Mouse (Mus musculus): ENCODE measurements around the gene Jpt2. TPM values are rescaled to one million over a fixed set of nuclear protein-coding genes. Genes with fewer than 3 reads are reported as not detected.

Jpt2 gene
- total and polyA plus RNA-seq, 2 experiments from 2014 or later: 61.2 to 68.5 TPM

GRCm38 (mm10) chr17:24937266-24937665 is 23.2 kb downstream of the Jpt2 start:
- Histone ChIP-seq H3K36me3 (ENCODE audit: insufficient read depth, low read length) (no peaks in the 10 kb centered on the region), H3K27ac (peak overlapping the region; percentile 92), H3K27me3 (ENCODE audit: insufficient read depth, low read length) (no peaks in the 10 kb centered on the region), H3K9me3 (ENCODE audit: low read length) (no peaks in the 10 kb centered on the region), H3K4me2 (ENCODE audit: low read depth, low read length) (peak overlapping the region; percentile 77), H3K4me3 (ENCODE audit: low read length) (peak overlapping the region; percentile 83), H3K4me1 (ENCODE audit: insufficient read depth, low read length) (peaks cover 13% of the 10 kb centered on the region), H3K9ac (replicated peaks; ENCODE audit: low read length) (peak overlapping the region; percentile 83)
- DNase-seq (ENCODE audit: low spot score) (no peak), ATAC-seq (no peak)
- WGBS: 44% methylated on average over 6 of the region's 6 CpGs
- peak; percentile 46 for TF ChIP-seq CTCF (IDR thresholded peaks at IDR 0.05; ENCODE audit: low read depth)

- DNase-seq (ENCODE audit: low spot score): peak; percentile 97
- peak within 1 kb of the TSS; percentile 92 for H3K27ac ChIP-seq
- H3K36me3 ChIP-seq (ENCODE audit: insufficient read depth, low read length): no peaks in the 10 kb centered on the region
- WGBS: under 1% methylated on average over 78 of the region's 78 CpGs
- H3K9ac ChIP-seq (replicated peaks; ENCODE audit: low read length): peak within 1 kb of the TSS; percentile 83
- no peaks in the 10 kb centered on the region for H3K27me3 ChIP-seq (ENCODE audit: insufficient read depth, low read length)
- peak within 1 kb of the TSS; percentile 83 for H3K4me3 ChIP-seq (ENCODE audit: low read length)
- H3K4me1 ChIP-seq (ENCODE audit: insufficient read depth, low read length): peaks cover 13% of the 10 kb centered on the region
- peak; percentile 98 for ATAC-seq
- peak; percentile 32 for TF ChIP-seq CTCF (IDR thresholded peaks at IDR 0.05; ENCODE audit: low read depth)
- peak within 1 kb of the TSS; percentile 77 for H3K4me2 ChIP-seq (ENCODE audit: low read depth, low read length)
- no peaks in the 10 kb centered on the region for H3K9me3 ChIP-seq (ENCODE audit: low read length)
These were observed 23.9 kb downstream of the Jpt2 start, which contains the start of gene Mapk8ip3 for GRCm38 (mm10) chr17:24936259-24937237. Gene Mapk8ip3, minus strand, starts transcription at chr17:24936977.

- H3K36me3 ChIP-seq (ENCODE audit: insufficient read depth, low read length): no peaks in the 10 kb centered on the region
- H3K9me3 ChIP-seq (ENCODE audit: low read length): no peaks in the 10 kb centered on the region
- peaks cover 13% of the 10 kb centered on the region for H3K4me1 ChIP-seq (ENCODE audit: insufficient read depth, low read length)
- TF ChIP-seq CTCF (IDR thresholded peaks at IDR 0.05; ENCODE audit: low read depth): no peak
- ATAC-seq (no peak), DNase-seq (ENCODE audit: low spot score) (no peak)
- no peaks in the 10 kb centered on the region for H3K27me3 ChIP-seq (ENCODE audit: insufficient read depth, low read length)
- peak overlapping the region; percentile 83 for H3K9ac ChIP-seq (replicated peaks; ENCODE audit: low read length)
- peak overlapping the region; percentile 83 for H3K4me3 ChIP-seq (ENCODE audit: low read length)
- H3K27ac ChIP-seq: no peak overlapping the region
- peak overlapping the region; percentile 77 for H3K4me2 ChIP-seq (ENCODE audit: low read depth, low read length)
These were observed 24.8 kb downstream of the Jpt2 start for GRCm38 (mm10) chr17:24935666-24936065.

GRCm38 (mm10) chr17:24934926-24935325 is 25.6 kb downstream of the Jpt2 start:
- H3K4me1 ChIP-seq (ENCODE audit: insufficient read depth, low read length): peaks cover 13% of the 10 kb centered on the region
- WGBS: 82% methylated on average over 4 of the region's 4 CpGs
- no peaks in the 10 kb centered on the region for H3K36me3 ChIP-seq (ENCODE audit: insufficient read depth, low read length)
- H3K9ac ChIP-seq (replicated peaks; ENCODE audit: low read length): peak overlapping the region; percentile 83
- H3K27ac ChIP-seq: no peak overlapping the region
- no peak for TF ChIP-seq CTCF (IDR thresholded peaks at IDR 0.05; ENCODE audit: low read depth)
- peak overlapping the region; percentile 83 for H3K4me3 ChIP-seq (ENCODE audit: low read length)
- no peaks in the 10 kb centered on the region for H3K9me3 ChIP-seq (ENCODE audit: low read length)
- DNase-seq (ENCODE audit: low spot score) (no peak), ATAC-seq (no peak)
- H3K27me3 ChIP-seq (ENCODE audit: insufficient read depth, low read length): no peaks in the 10 kb centered on the region
- H3K4me2 ChIP-seq (ENCODE audit: low read depth, low read length): peak overlapping the region; percentile 77

- H3K4me3 ChIP-seq (ENCODE audit: low read length): no peak overlapping the region
- 54% methylated on average over 4 of the region's 4 CpGs for WGBS
- H3K27ac ChIP-seq: no peak overlapping the region
- no peak overlapping the region for H3K4me2 ChIP-seq (ENCODE audit: low read depth, low read length)
- ATAC-seq: no peak
- no peaks in the 10 kb centered on the region for H3K9me3 ChIP-seq (ENCODE audit: low read length)
- no peak for TF ChIP-seq CTCF (IDR thresholded peaks at IDR 0.05; ENCODE audit: low read depth)
- peaks cover 13% of the 10 kb centered on the region for H3K4me1 ChIP-seq (ENCODE audit: insufficient read depth, low read length)
- DNase-seq (ENCODE audit: low spot score): no peak
- no peaks in the 10 kb centered on the region for H3K36me3 ChIP-seq (ENCODE audit: insufficient read depth, low read length)
- no peak overlapping the region for H3K9ac ChIP-seq (replicated peaks; ENCODE audit: low read length)
- no peaks in the 10 kb centered on the region for H3K27me3 ChIP-seq (ENCODE audit: insufficient read depth, low read length)
These were observed 27.3 kb downstream of the Jpt2 start for GRCm38 (mm10) chr17:24933163-24933562.

GRCm38 (mm10) chr17:24932431-24932830 is 28.1 kb downstream of the Jpt2 start:
- H3K4me2 ChIP-seq (ENCODE audit: low read depth, low read length): no peak overlapping the region
- no peak overlapping the region for H3K4me3 ChIP-seq (ENCODE audit: low read length)
- WGBS: 90% methylated on average over 4 of the region's 4 CpGs
- ATAC-seq (no peak), DNase-seq (ENCODE audit: low spot score) (no peak)
- no peak for TF ChIP-seq CTCF (IDR thresholded peaks at IDR 0.05; ENCODE audit: low read depth)
- H3K27me3 ChIP-seq (ENCODE audit: insufficient read depth, low read length): no peaks in the 10 kb centered on the region
- H3K27ac ChIP-seq: no peak overlapping the region
- H3K36me3 ChIP-seq (ENCODE audit: insufficient read depth, low read length): peaks cover 3% of the 10 kb centered on the region; the same call in 1 of the 2 replicates
- H3K9ac ChIP-seq (replicated peaks; ENCODE audit: low read length): no peak overlapping the region
- H3K4me1 ChIP-seq (ENCODE audit: insufficient read depth, low read length): peaks cover 13% of the 10 kb centered on the region
- no peaks in the 10 kb centered on the region for H3K9me3 ChIP-seq (ENCODE audit: low read length)

- Histone ChIP-seq H3K9me3 (ENCODE audit: low read length) (no peaks in the 10 kb centered on the region), H3K4me3 (ENCODE audit: low read length) (no peak overlapping the region), H3K9ac (replicated peaks; ENCODE audit: low read length) (no peak overlapping the region), H3K4me1 (ENCODE audit: insufficient read depth, low read length) (no peaks in the 10 kb centered on the region), H3K27ac (no peak overlapping the region), H3K36me3 (ENCODE audit: insufficient read depth, low read length) (peaks cover 22% of the 10 kb centered on the region), H3K27me3 (ENCODE audit: insufficient read depth, low read length) (no peaks in the 10 kb centered on the region), H3K4me2 (ENCODE audit: low read depth, low read length) (no peak overlapping the region)
- 89% methylated on average over 1 of the region's 1 CpGs for WGBS
- ATAC-seq (no peak), DNase-seq (ENCODE audit: low spot score) (no peak)
- no peak for TF ChIP-seq CTCF (IDR thresholded peaks at IDR 0.05; ENCODE audit: low read depth)
These were observed 31.0 kb downstream of the Jpt2 start for GRCm38 (mm10) chr17:24929506-24929905.

All from hindbrain, postnatal 0 days (tissue).